Mouse (Mus musculus) midbrain, embryonic 10.5 days (tissue): ENCODE data around the gene Gm20388. TPM values are rescaled to one million over a fixed set of nuclear protein-coding genes. Genes with fewer than 3 reads are reported as not detected.

Experiments
- DNase-seq: peaks from one replicate; pipeline ENCODE4 v3.0.0-alpha.2; 2017; ENCODE audit warnings: low spot score
- H3K27ac ChIP-seq: fragments of 300-500 bp; sonication (generic); replicated peaks from 2 replicates; pipeline ENCODE4 v1.5.1; 2016; ENCODE audit warnings: mild to moderate bottlenecking
- H3K27me3 ChIP-seq: fragments of 300-500 bp; sonication (generic); 2 replicates; pipeline ENCODE4 v1.6.1; 2016; ENCODE audit warnings: low read depth, mild to moderate bottlenecking; ENCODE audit not compliant: poor library complexity, severe bottlenecking
- H3K36me3 ChIP-seq: fragments of 300-500 bp; sonication (generic); 2 replicates; pipeline ENCODE4 v1.6.1; 2016; ENCODE audit warnings: mild to moderate bottlenecking, moderate library complexity
- H3K4me1 ChIP-seq: fragments of 300-500 bp; sonication (generic); 2 replicates; pipeline ENCODE4 v1.6.1; 2016
- H3K4me3 ChIP-seq: fragments of 300-500 bp; sonication (generic); 2 replicates; pipeline ENCODE4 v1.5.1; 2016; ENCODE audit warnings: mild to moderate bottlenecking, moderate library complexity
- H3K9me3 ChIP-seq: fragments of 300-500 bp; sonication (generic); replicated peaks from 2 replicates; pipeline ENCODE4 v1.6.1; 2016; ENCODE audit warnings: mild to moderate bottlenecking
- WGBS: fragments of 180-500 bp; shearing (Covaris S2); methylation state at CpG from one replicate; pipeline ENCODE4 v1.1.7; 2016; 5-methylcytosine and 5-hydroxymethylcytosine counted together
- polyA plus RNA-seq: library from polyadenylated mRNA; unstranded; fragments of >200 nt; fragmentation: Nextera tagmentation; extraction: Ambion mirVana; gene quantifications from 2 replicates; pipeline ENCODE4 v1.2.1, GENCODE M21; 2016

Gene Gm20388
- polyA plus RNA-seq, 1 experiment from 2014 or later, result 7.1 TPM

DNA sequence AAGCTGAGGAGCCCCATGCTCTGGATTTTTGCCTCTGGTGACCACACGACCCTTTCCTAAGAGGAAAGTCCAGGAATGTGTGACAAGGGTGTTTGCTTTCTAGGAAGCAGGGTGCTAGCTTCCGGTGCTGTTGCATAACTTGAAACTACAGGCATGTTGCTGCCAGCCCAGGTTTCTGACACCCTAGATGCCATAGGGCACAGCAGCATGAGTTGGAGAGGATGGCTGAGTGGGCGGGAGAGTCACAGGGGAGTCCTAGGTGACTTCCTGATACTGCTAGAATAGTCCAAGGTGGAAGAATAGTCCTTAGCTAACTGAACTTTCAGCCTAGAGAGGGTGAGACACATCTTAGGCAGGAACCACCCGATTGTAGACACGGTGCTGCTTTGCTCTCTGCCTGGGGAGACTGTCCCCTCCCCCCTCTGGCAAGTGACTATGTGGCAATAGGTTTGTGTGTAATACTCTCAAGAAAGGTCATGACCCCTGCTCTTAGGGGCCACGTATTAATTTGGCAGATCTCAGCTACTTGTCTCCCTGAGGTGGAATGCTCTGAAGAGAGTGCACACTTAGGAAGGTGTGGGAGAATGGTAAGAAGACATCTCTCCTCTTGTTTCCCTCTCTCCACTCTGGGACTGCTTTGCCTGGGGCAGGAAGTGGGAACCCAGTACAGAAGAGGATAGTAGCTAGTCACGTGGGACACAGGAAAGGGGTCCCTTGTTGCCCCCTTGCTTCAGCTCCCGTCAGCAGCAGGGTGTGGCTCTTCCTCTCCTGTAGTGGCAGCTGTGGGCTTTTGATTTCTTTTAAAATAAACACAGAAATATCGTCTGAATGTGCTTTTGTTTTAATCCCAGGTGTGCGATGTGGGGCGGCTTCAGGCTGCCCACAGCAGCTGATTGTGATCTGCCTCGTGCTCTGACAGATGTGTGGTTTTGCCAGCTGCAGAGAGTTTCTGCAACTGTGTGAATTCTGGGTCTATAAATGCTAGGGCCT, 2553.3 kb downstream of the Gm20388 start:
- no peak for DNase-seq
- Histone ChIP-seq H3K27ac (no peak overlapping the region), H3K4me1 (peaks cover 30% of the 10 kb centered on the region), H3K36me3 (peaks cover 29% of the 10 kb centered on the region), H3K9me3 (no peaks in the 10 kb centered on the region), H3K27me3 (peaks cover 45% of the 10 kb centered on the region), H3K4me3 (no peak overlapping the region)
- WGBS, result 72% methylated on average over 12 of the region's 12 CpGs

DNA sequence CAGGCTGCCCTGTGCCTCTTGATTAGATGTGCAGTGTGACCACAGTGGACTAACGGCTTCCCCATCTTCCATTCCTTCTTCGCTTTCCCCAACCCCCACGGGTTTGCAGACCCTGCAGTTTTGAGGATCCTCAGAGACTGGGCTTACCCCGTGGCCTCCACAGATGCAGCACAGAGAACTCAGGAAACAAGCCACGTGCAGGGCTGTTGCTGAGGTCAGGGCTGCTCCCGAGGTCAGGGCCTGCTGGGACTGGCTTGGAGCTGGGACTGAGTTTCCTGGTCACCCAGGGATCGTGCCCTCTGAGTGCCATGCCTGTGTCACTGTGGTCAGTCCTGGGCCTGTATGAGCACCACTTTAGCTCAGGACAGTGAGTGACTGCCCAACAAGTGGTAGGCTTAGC, 2554.3 kb downstream of the Gm20388 start:
- Histone ChIP-seq H3K36me3 (peaks cover 35% of the 10 kb centered on the region), H3K27ac (no peak overlapping the region), H3K4me3 (no peak overlapping the region), H3K4me1 (peaks cover 29% of the 10 kb centered on the region), H3K9me3 (no peaks in the 10 kb centered on the region), H3K27me3 (peaks cover 35% of the 10 kb centered on the region)
- no peak for DNase-seq
- WGBS, result 76% methylated on average over 7 of the region's 7 CpGs

DNA sequence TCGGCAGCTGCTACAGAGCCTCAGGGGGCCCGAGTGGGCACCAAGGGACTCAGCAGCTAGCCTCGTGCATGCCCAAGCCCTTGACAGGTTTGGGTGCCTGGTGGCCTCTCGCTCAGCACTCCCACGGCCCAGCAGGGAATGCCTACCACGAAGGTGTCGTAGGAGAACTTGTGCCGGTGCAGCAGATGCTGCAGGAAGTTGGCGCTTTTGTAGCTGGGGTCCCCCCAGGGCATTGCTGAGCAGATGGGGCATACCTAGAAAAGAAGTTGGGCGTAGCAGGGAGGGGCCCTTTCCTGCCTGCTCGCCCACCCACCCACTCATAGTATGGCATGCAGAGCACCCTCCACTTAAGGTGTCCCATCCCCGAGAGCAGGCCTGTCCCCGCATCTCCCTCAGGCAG, 2557.2 kb downstream of the Gm20388 start:
- WGBS, result 93% methylated on average over 13 of the region's 13 CpGs
- DNase-seq, result no peak
- Histone ChIP-seq H3K36me3 (peaks cover 53% of the 10 kb centered on the region), H3K4me1 (peaks cover 4% of the 10 kb centered on the region; the same call in 1 of the 2 replicates), H3K4me3 (no peak overlapping the region), H3K27ac (no peak overlapping the region), H3K27me3 (peaks cover 7% of the 10 kb centered on the region), H3K9me3 (no peaks in the 10 kb centered on the region)

DNA sequence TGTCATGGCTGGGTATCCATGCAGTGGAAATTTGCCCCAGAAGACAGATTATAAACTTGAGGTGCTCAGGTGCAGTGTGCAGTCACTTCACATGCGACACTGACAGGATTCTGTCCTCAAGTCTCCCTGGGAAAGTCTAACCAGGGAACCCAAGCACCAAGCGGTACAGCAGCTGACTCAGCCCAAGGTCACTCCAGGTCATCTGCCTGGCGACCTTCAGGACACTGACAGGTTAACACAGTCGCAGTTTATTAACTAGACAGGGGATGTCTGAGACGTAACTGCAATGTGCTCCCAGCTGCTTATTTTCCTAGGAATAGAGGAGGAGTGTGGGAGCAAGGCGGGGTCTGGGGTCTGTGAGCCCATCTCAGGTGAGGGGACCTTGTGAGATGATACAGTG, 2558.8 kb downstream of the Gm20388 start:
- peaks cover 67% of the 10 kb centered on the region for H3K36me3 ChIP-seq
- no peak overlapping the region for H3K27ac ChIP-seq
- H3K9me3 ChIP-seq, result no peaks in the 10 kb centered on the region
- no peak overlapping the region for H3K4me3 ChIP-seq
- H3K27me3 ChIP-seq, result no peaks in the 10 kb centered on the region
- no peak for DNase-seq
- H3K4me1 ChIP-seq, result peaks cover 5% of the 10 kb centered on the region
- WGBS, result 84% methylated on average over 6 of the region's 6 CpGs

DNA sequence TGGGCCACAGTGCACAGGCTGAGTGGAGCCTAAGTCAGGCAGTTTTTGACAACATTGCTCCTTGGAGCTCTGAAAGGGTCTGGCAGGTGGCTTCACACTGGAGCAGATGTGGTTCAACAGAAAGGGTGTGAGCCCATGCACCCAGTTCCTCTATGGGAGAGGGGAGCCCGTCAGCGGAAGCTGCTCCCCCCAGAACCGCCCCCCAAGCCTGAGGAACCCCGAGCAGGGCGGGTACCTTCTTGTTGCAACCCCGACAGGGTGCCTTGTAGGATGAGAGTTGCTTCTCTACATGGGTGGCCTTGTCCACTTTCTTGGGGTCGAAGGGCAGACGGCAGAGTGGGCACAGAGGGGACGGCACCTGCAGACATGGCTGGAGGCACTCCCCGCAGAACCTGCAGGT, 2559.3 kb downstream of the Gm20388 start:
- H3K36me3 ChIP-seq, result peaks cover 67% of the 10 kb centered on the region

DNA sequence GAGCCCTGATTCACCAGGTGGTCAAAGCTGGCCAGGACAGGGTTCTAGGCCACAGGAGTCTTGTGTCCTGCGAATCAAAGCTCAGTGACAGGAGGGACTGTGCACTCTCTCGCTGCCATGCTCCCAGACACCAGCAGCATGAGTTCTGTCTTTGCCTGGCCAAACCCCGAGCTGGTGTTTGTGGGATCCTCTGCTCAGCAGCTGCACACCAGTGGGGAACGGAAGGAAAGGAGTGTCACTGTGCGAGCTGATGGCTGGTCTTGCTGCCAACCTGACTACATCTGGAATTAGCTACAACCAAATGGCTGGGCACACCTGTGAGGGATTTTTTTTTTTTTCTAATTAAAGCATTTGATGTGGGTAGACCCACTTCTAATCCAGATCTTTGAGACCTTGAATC, 2560.1 kb downstream of the Gm20388 start:
- Histone ChIP-seq H3K27me3 (no peaks in the 10 kb centered on the region), H3K4me3 (no peak overlapping the region), H3K4me1 (peaks cover 15% of the 10 kb centered on the region), H3K9me3 (no peaks in the 10 kb centered on the region), H3K36me3 (peaks cover 67% of the 10 kb centered on the region), H3K27ac (no peak overlapping the region)
- no peak for DNase-seq
- WGBS, result 79% methylated on average over 5 of the region's 5 CpGs

More for the DNA sequence above, 2559.3 kb downstream of the Gm20388 start:
- H3K4me3 ChIP-seq, result no peak overlapping the region
- no peaks in the 10 kb centered on the region for H3K9me3 ChIP-seq
- no peak for DNase-seq
- H3K27ac ChIP-seq, result no peak overlapping the region
- peaks cover 10% of the 10 kb centered on the region for H3K4me1 ChIP-seq
- H3K27me3 ChIP-seq, result no peaks in the 10 kb centered on the region
- 90% methylated on average over 10 of the region's 10 CpGs for WGBS

DNA sequence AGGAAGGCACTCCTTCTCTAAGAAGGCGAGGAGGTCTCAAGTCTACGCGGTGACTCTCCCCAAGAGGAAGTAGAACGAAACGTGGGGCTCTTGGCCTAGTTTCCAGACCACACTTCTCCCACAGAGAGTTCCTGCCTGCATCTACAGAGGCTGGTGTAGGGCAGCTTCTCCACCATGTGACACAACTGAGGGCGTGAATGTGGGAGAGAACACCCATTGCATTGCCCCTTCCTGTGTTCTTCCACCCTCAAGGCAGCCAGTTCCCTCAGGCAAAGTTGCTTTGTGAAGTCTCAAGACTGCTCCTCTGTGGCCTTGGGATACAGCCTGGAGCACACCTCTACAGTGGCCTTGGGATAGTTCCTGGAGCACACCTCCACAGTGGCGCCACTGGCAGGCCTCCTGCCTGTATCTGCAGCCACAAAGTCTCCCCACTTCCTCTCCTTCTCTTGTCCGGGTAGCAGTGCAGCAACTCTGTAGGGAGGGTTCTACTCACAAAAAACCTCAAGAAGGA, 2563.3 kb downstream of the Gm20388 start:
- Histone ChIP-seq H3K27me3 (no peaks in the 10 kb centered on the region), H3K4me3 (peak overlapping the region; percentile 18; the same call in 1 of the 2 replicates), H3K9me3 (no peaks in the 10 kb centered on the region), H3K36me3 (peaks cover 59% of the 10 kb centered on the region), H3K4me1 (peaks cover 31% of the 10 kb centered on the region), H3K27ac (no peak overlapping the region)
- WGBS, result 94% methylated on average over 8 of the region's 8 CpGs
- no peak for DNase-seq

DNA sequence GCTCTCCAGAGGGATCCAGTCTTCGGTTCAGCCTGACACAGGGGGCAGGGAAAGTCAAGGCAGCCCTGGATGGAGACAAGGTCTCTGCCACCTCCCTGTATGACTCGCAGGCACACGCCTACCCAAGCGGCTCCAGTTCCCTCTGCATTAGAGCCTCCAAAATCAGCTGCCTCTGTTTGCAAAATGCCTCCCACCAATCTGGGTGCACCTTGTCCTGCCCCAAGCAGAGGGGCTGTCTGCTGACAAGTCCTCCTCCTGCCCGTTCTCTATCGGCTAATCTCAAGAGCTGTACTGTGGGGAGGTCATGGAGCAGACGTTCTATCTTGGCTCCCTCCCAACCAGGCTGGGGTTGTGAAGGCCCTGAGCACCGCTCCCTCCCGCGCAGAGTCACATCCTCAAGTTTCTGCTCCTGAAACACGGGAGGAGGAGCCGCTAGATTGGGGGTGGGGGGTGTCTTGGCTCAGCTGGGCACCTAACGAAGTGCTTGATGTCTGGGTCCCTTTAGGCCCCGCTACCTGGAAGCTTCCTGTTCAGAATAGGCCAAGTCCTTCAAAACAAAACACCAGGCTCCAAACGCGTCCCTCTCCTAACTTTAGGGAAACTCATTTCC, 2564.4 kb downstream of the Gm20388 start:
- no peak for DNase-seq
- 17% methylated on average over 16 of the region's 16 CpGs for WGBS
- Histone ChIP-seq H3K27me3 (no peaks in the 10 kb centered on the region), H3K9me3 (no peaks in the 10 kb centered on the region), H3K27ac (peak overlapping the region; percentile 92), H3K4me3 (peak overlapping the region; percentile 81), H3K4me1 (peaks cover 34% of the 10 kb centered on the region), H3K36me3 (peaks cover 63% of the 10 kb centered on the region)

DNA sequence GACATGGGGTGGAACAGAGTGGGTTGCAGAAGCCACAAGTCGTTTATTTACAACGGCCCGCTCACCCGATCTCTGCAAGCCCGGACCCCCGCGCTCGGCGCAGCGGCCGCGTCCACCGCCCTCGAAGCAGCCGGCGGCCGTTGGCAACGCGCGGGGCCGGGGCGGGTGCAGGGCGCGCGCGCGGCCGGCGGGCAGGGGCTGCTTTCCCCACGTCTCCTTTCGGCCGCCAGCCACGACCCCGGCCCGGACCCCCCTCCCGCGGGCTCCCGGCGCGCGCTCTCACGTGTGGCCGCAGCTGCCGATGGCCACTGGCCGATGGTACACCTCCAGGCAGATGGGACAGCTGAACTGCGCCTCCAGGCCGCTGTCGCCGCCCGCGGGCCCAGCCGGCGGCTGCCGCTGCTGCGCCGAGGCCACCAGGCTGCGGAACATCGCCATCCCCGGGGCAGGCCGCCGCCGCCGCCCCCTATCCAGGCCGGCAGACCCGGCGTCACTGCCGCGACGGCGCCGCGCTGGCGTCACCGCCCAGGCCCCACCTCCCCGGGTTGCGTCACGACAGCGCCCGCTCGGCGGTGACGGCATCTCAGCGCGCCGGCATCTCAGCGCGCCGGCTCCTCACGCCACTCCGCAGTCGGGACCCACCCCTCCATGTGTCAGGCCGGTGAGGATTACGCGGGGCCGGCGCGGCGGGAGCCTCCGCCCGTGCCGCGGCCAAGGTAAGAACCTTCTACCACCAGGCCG, 2565.1 kb downstream of the Gm20388 start, which contains the start of the genes Rnf166 and Ctu2:
Gene Rnf166 (minus strand): TSS at position 485 of the 741 bp plus-strand sequence.
Gene Ctu2 (plus strand): TSS at position 564 of the 741 bp plus-strand sequence.
- H3K27me3 ChIP-seq, result no peaks in the 10 kb centered on the region
- H3K27ac ChIP-seq, result peak within 1 kb of the TSS; percentile 92
- peak; percentile 93 for DNase-seq
- peak within 1 kb of the TSS; percentile 81 for H3K4me3 ChIP-seq
- peaks cover 63% of the 10 kb centered on the region for H3K36me3 ChIP-seq
- under 1% methylated on average over 101 of the region's 103 CpGs for WGBS
- peaks cover 34% of the 10 kb centered on the region for H3K4me1 ChIP-seq
- no peaks in the 10 kb centered on the region for H3K9me3 ChIP-seq

DNA sequence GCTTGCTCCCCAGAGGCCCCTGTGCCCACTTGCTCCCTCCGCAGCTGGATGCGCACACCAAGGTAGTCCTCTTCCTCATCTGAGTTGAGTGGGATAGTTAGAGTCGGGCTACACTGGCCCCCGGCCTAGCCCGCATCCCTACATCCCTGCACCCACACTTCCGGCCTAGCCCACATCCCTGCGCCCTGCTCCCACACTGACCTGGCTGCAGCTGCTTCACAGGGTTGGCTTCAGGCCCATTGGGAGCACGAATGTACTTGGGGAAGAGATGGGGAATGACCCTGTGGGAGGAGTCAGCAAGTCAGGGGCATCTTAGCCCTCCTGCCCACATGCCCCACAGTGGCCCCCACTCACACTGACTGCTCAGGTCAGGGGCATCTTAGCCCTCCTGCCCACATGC, 2571.8 kb downstream of the Gm20388 start:
- H3K4me1 ChIP-seq, result peaks cover 8% of the 10 kb centered on the region
- 96% methylated on average over 8 of the region's 8 CpGs for whole genome bisulfite sequencing
- no peak overlapping the region for H3K4me3 ChIP-seq
- DNase-seq, result no peak
- peaks cover 84% of the 10 kb centered on the region for H3K36me3 ChIP-seq
- H3K9me3 ChIP-seq, result no peaks in the 10 kb centered on the region
- no peak overlapping the region for H3K27ac ChIP-seq
- no peaks in the 10 kb centered on the region for H3K27me3 ChIP-seq

DNA sequence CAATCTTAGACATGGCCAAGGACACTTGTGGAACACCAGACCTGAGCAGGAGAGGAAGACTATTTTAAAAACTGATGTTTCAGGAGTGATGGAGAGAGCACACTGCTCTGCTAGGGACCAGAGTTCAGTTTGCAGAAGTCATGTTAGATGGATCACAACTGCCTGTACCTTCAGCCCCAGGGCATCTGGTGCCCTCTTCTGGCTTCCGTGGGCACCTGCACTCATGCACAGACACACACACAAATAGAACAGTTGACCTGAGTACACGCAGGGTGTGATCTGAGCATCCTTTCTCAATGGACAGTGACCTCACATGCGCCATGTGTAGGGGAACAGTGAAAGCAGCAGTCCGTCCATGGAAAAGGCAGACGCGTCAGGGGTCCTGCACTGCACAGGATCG, 2573.2 kb downstream of the Gm20388 start:
- Histone ChIP-seq H3K4me1 (0 out of 2 replicates have a peak, but pooled peaks cover 4% of the 10 kb centered on the region), H3K36me3 (peaks cover 73% of the 10 kb centered on the region), H3K27ac (no peak overlapping the region), H3K4me3 (no peak overlapping the region), H3K27me3 (no peaks in the 10 kb centered on the region), H3K9me3 (no peaks in the 10 kb centered on the region)
- WGBS, result 95% methylated on average over 7 of the region's 7 CpGs
- DNase-seq, result no peak

DNA sequence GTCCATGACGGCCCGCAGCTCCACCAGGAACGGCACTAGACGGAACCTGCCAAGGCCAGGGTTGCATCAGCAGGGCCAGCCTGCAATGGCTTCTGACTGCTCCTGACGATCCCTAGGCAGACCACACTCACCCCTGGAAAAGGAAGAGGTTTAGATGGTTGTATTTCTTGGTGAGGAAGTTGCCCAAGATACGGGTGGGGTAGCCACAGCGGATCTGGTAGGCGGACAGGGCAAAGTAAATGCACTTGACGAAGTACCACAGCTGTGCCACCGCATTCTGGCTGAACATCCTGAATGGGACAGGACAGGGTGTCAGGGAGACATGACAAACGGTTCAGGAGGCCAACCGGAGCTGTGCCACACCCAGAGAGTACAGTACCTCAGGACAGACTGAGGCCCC, 2574.2 kb downstream of the Gm20388 start:
- Histone ChIP-seq H3K4me1 (no peaks in the 10 kb centered on the region), H3K9me3 (no peaks in the 10 kb centered on the region), H3K27me3 (no peaks in the 10 kb centered on the region), H3K36me3 (peaks cover 68% of the 10 kb centered on the region), H3K27ac (no peak overlapping the region), H3K4me3 (no peak overlapping the region)
- no peak for DNase-seq
- 94% methylated on average over 12 of the region's 12 CpGs for WGBS
